Mouse (Mus musculus) cerebellum, postnatal 25 days (tissue): Measurements from ENCODE around the gene Cdh1.
"Not testable (repeated sequence)": the region's sequence is repeated elsewhere in the genome, so short reads cannot be mapped to it uniquely, and the experiment has no call there.

Experiments used
- DNase-seq, 2 experiments: peaks; one replicate each; pipeline ENCODE4 v3.0.0; 2021; ENCODE audit warnings: mixed read lengths in 2 of 2

Gene Cdh1

GRCm38 (mm10) chr8:106595623-106596022 lies 7.5 kb upstream of the Cdh1 start:
- not testable (repeated sequence) for DNase-seq

DNA sequence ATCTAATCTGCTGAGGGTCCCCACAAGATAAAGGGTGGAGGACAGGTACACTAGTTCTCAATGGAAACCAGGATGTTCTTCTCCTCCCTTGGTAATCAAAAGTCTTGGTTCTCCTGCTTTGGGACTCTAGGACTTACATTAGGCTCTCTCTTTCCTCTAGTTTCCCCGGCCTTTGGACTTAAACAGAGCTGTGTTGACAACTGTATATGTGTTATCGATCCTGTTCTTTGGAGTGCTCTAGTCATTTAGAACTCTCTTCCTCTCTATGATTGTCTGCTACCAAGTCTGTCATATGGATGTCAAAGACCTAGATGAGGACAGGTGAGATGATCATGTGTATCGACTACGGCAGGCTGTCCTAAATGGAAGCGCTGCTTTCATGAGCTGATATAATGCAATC lies 6.1 kb upstream of the Cdh1 start:
- no peak for DNase-seq

DNA sequence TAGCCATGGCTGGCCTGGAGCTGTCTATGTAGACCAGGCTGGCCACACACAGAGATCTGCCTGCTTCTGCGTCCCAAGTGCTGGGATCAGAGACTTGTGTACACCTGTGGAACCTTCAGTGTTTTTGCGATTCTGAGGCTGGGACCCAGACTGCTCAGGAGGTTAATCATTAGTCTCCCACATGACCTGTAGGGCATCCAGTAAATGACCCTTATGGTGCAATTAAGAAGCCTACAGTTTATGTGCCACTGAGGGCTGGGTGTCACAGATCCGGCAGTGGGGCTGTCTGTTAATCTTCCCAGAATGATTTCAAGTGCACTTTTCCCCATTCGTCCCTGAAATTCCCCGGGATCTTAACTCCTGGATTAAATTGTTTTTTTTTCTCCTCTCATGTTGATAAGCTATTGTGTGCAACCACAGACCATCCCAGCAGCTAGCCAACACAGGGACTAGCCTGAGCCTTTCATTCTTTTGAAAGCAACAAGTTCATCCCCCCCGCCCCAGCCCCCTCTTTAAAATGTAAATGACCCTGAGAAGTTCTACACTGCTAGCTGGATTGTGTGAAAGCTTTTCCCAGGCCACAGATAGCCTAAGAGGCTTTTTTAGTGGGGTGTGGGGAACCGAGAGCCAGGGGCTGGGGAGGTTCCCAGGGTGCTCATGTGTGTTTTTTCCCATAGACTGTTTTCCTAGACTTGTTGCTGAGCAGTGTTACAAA lies 3.7 kb upstream of the Cdh1 start:
- no peak for DNase-seq

DNA sequence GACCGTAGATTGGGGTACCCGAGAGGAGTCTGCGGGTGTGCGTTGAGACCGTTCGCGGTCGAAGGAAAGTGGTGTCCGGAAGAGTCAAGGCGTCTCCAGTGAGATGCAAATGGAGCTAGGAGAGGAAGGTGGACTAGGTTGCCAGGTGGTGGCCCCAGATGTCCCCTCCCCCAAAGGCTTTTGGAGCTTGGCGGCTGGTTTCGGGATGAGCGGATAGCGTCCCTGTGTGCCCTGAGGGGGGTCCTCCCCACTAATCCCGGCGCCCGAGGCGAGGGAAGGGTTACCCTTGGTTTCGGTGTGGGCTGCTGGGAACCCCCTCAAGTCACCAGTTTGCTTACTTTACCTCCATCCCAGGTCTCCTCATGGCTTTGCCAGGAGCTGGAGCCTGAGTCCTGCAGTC lies 782 bp downstream of the Cdh1 start:
- no peak for DNase-seq

GRCm38 (mm10) chr8:106605657-106606056 lies 2.5 kb downstream of the Cdh1 start:
- DNase-seq = no peak

DNA sequence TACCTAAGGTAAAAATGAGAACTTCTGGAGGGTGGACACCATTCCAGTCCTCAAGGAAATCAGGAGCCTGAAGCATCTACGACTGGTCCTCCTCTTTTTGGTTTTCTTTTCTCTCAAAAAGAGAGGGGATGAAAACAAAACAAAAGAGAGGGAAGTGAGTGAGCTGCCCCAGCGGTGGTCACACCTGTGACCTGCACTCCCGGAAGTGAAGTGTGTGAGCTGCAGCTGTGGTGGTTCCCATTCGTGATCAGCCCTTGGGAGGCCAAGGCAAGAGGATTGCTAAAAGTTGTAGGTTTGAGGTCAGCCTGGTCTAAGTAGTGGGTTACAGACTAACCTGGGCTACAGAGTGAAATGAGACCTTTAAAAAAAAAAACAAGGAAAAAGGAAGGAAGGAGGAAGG lies 3.0 kb downstream of the Cdh1 start:
- DNase-seq = no peak

- DNase-seq = no peak
Measured at GRCm38 (mm10) chr8:106606601-106607145, 3.5 kb downstream of the Cdh1 start.

DNA sequence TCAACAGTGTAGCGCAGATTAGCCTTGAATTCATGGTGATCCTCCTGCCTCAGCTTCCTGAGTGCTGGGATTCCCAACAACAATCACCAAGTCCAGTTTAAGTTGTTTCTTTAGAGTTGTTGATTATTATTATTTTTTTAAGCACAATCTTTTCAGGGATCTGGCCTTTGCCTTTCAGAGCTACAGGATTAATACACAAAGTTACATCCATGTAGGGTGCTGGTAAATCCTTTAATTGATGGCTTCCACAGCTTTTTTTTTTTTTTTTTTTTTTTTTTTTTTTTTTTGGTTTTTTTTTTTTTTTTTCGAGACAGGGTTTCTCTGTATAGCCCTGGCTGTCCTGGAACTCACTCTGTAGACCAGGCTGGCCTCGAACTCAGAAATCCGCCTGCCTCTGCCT lies 4.6 kb downstream of the Cdh1 start:
- DNase-seq = not testable (repeated sequence)

DNA sequence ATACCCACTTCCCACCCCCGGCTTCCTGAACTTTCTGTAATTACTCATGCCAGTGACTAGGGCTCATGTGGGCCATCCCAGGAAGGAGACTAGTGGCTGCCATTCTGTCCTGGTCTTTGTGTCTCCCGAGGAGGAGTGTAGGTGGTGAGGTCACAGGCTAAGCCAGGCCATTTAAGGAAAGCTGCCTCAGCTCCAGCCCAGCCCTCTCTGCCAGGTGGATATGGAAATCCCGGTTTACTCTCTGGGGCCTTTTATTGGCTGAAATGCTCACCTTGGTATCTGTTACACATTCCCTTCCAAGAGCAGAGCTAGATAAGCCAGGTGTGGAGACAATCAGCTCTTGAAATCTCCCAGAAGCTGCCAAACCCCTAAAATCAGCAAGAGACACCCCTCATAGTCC lies 5.3 kb downstream of the Cdh1 start:
- DNase-seq = no peak

GRCm38 (mm10) chr8:106609076-106609903 lies 6.1 kb downstream of the Cdh1 start:
- DNase-seq = no peak

- no peak for DNase-seq
Measured at GRCm38 (mm10) chr8:106610958-106611640, 7.9 kb downstream of the Cdh1 start.

GRCm38 (mm10) chr8:106612047-106612446 lies 8.9 kb downstream of the Cdh1 start:
- no peak for DNase-seq

GRCm38 (mm10) chr8:106614704-106615103 lies 11.6 kb downstream of the Cdh1 start:
- no peak for DNase-seq

DNA sequence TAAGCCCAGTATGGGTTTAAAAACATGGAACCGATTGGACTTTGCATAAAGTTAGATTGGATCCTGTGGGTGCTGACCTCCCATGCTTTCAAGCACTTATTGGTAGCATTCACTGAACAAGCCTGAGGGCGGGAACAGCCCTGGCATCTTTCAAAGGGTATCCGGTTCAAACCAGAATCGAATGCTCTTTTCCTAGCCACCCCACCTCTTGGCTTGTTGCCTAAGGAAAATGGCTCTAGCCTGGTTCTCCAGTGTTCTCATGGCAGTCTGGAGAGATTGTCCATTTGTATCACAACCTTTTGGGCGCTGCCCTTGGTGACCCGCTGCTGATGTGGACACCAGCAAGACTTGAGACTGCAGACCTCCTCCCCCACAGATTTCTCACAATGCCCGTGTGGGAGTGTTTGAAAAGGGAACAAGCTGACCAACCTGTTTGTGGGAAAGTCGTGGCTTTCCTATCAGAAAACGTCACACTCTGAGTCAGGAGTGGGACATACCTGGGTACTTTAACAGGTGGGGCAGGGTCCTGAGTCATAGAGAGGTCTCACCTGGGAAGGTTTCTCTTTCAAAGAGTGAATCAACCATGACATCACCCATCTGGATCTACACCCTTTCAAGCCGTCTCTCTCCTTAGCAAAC lies 12.6 kb downstream of the Cdh1 start:
- no peak for DNase-seq

DNA sequence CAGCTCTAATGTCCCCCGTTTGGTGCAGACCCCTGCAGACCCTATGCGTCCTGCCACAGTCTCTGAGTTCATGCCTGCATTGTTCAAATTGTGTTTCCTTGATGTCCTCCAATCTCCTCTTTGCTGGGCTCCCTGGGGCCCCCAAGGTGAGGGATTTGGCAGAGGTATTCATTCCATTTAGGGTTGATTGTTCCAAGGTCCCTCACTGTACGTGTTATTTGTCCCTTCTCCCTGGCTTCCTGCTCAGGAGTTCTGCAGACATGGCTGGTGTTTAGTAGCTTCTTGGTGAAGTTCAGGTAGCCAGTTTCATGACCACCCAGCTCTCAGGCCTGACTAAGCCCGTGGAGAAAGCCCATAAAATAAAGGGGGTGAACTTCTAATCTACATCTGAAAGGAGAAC lies 13.5 kb downstream of the Cdh1 start:
- DNase-seq = no peak

DNA sequence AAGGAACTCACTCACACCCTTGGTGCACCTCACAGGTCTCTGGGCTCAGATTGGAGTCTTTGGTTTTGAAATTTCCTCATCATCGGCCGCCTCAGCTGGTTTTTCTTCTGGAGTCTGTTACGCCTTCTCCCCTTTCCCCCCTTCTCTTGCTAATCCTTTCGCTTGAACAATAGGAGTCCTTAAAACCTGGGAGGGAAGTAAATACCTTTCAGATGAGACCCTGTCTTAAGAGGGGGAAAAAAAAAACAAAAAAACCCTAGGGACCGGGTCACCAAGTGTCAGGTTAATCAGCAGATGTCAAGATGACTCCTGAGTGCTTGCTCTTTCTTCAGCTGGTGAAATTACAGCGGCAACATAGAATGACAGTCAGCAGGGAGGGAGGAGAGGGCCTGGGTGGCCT lies 14.0 kb downstream of the Cdh1 start:
- DNase-seq = no peak

GRCm38 (mm10) chr8:106617865-106618264 lies 14.7 kb downstream of the Cdh1 start:
- DNase-seq = no peak

GRCm38 (mm10) chr8:106618324-106618723 lies 15.2 kb downstream of the Cdh1 start:
- no peak for DNase-seq

DNA sequence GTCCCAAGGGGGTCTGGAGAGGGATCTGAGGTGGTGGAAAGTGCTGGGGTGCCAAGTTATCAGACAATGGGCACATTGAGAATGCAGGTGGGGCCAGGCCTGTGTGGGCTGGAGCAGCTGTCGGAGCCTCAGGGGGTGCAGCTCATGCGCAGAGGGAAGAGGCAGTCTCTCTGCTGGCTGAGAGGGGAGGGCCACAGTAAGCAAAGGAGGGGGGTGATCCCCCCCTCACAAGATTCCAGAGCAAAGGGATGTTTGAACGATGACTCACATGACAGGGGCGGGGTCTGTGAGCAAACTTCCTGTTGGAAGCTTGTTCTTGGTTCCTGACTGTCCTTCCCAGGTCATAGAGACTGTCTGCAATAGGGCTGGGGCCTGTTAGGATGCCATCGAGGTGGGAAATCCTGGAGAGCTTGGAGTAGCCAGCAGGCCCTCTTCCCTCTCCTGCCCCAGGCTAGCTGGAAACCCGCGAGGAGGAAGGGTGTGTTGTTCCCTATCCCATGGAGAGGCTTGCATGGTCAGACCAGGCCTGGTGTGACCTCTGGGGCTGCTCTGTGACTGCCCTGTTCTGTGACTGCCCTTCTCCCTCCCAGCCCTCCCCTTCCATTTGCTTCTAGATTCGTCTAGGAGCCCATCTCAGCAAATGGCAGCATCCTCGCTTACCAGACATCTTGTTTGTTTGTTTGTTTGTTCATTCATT lies 16.5 kb downstream of the Cdh1 start:
- peak in 1 of 2 experiments; percentile 10 for DNase-seq

- DNase-seq = peak; percentile 16 to 56
Measured at GRCm38 (mm10) chr8:106620488-106620887, 17.3 kb downstream of the Cdh1 start.

GRCm38 (mm10) chr8:106623016-106623415 lies 19.9 kb downstream of the Cdh1 start:
- DNase-seq = no peak

GRCm38 (mm10) chr8:106623451-106623850 lies 20.3 kb downstream of the Cdh1 start:
- no peak for DNase-seq
